Mouse (Mus musculus): ENCODE data around the gene Top3a. TPM values are rescaled to one million over a fixed set of nuclear protein-coding genes. Genes with fewer than 3 reads are reported as not detected.

The Top3a gene
- 10 to 100 TPM; 10.2 to 11.4 TPM for total RNA-seq (2023)

GRCm38 (mm10) chr11:60776829-60777740 is at the start of gene Top3a, which contains the start of gene Smcr8:
Gene Top3a, minus strand, starts transcription at chr11:60777365.
Gene Smcr8, plus strand, starts transcription at chr11:60777524.

GRCm38 (mm10) chr11:60811618-60812017 is 34.5 kb upstream of the Top3a start, which contains the start of gene Shmt1:
Gene Shmt1, minus strand, starts transcription at chr11:60811718.

GRCm38 (mm10) chr11:60728260-60728761 is 48.9 kb downstream of the Top3a start, which contains the start of gene Mief2:
Gene Mief2, plus strand, starts transcription at chr11:60728398.

GRCm38 (mm10) chr11:60726601-60727391 is 50.4 kb downstream of the Top3a start, which contains the start of gene Flii:
Gene Flii, minus strand, starts transcription at chr11:60727263.

GRCm38 (mm10) chr11:60699524-60700075 is 77.6 kb downstream of the Top3a start, which contains the start of gene Llgl1:
Gene Llgl1, plus strand, starts transcription at chr11:60699723.

Other genes with a start within 250 kb of the Top3a start
- gene Alkbh5, start 241.0 kb downstream of the Top3a start, total RNA-seq (2023): 10 to 100 TPM; 35.1 to 37.0 TPM
- gene Llgl1, start 77.6 kb downstream of the Top3a start, total RNA-seq (2023): 10 to 100 TPM; 15.3 to 17.6 TPM
- 100 to 1,000 TPM; 206 to 216 TPM for gene Flii, start 50.1 kb downstream of the Top3a start, total RNA-seq (2023)
- gene Mief2, start 49.0 kb downstream of the Top3a start, total RNA-seq (2023): 10 to 100 TPM in 1 of 2 experiments, 1 to 10 TPM in 1; 8.0 to 10.4 TPM
- 10 to 100 TPM; 33.7 to 38.7 TPM for gene Smcr8, start 159 bp upstream of the Top3a start, total RNA-seq (2023)
- 1 to 10 TPM; 7.7 to 8.1 TPM for gene Shmt1, start 34.4 kb upstream of the Top3a start, total RNA-seq (2023)
- gene Dhrs7b, start 53.3 kb upstream of the Top3a start, total RNA-seq (2023): 1 to 10 TPM; 6.2 to 6.6 TPM
- 10 to 100 TPM; 12.6 to 13.0 TPM for gene Tmem11, start 101.9 kb upstream of the Top3a start, total RNA-seq (2023)
- 10 to 100 TPM in 1 of 2 experiments, 1 to 10 TPM in 1; 8.3 to 12.0 TPM for gene Natd1, start 137.4 kb upstream of the Top3a start, total RNA-seq (2023)
- 10 to 100 TPM; 81.6 to 90.0 TPM for gene Map2k3, start 154.7 kb upstream of the Top3a start, total RNA-seq (2023)
- not detected for gene Kcnj12, start 245.2 kb upstream of the Top3a start, total RNA-seq (2023)

Measured in neutrophil, adult 83 days (primary cell).